Mouse (Mus musculus) small intestine, adult 2 months (tissue): Measurements from ENCODE around the gene Kazn.
A peak's percentile ranks its signal among the peaks of the same experiment; 100 is the strongest.

Experiments used
- CTCF ChIP-seq: fragments of 200-500 bp; IDR thresholded peaks from 2 replicates; pipeline ENCODE4 v1.5.1; 2012; ENCODE audit warnings: low read depth, mild to moderate bottlenecking, control low read depth, inconsistent platforms, low read length, moderate library complexity, mixed read lengths; ENCODE audit not compliant: insufficient replicate concordance, insufficient read length; ENCODE audit errors: extremely low read depth
- POLR2A ChIP-seq: fragments of 200-500 bp; IDR thresholded peaks from 2 replicates; pipeline ENCODE4 v1.6.1; 2012; ENCODE audit warnings: low read depth, mild to moderate bottlenecking, control low read depth, inconsistent platforms, low read length, moderate library complexity

DNA sequence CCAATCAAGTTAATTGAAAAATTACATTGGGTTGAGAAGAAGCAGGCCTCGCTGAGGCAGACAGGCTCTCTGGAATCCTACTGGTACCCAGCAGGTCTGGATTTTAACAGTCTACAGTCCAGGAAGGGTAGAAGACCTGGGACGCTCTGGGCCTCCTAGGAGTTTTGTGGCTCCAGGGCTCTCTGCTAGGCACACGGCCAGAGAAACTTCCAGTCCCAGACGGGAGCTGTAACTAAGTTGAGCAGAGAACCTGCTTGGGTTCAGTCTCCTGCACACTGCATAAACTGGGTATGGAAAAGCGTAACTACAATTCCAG lies 17.5 kb downstream of the Kazn start:
- TF ChIP-seq CTCF (0 out of 2 replicates have a peak, but pooled peaks have one; percentile 4), POLR2A (no peak)
